Mouse (Mus musculus): ENCODE measurements around the gene Nudt1.
"Not testable (repeated sequence)": the region's sequence is repeated elsewhere in the genome, so short reads cannot be mapped to it uniquely, and the experiment has no call there.

Nudt1 gene

DNA sequence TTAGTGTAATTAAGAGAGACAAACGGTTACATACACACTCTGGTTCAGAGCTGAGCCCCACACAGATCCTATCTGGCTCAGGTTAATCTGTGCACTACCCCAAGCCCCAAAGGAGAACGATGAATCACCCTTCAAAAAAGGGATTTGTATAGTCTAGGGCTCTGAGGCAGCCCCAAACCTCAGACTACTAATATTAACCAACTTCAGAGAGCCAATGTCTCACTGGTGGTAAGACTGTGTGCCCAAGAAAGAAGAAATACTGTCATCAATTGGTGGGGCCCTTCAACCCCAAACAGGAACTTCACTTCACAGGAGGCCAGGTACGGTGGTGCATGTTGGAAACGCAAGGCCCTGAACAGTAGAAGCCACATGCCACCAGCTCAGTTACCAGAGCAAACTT is 23.8 kb downstream of the Nudt1 start:
- DNase-seq, result no peak

DNA sequence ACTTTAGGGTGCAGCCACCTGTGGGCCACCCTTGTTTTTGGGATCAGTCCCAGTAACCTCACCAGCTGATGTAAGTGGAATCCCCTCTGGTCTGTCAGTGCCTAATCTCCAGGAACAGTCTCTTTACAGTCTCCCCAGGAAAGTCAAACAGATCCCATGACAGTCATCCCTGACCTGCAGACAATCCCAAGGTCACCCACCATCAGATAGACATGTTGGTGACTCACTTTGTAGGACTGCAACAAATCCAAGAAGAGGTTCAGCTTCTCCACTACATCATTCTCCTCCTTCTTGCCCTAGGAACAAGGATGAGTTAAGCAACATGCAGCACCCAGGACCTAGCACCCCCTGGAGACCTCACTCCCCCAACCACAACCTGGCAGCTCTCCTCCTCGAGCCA is 24.6 kb downstream of the Nudt1 start:
- no peak for DNase-seq

DNA sequence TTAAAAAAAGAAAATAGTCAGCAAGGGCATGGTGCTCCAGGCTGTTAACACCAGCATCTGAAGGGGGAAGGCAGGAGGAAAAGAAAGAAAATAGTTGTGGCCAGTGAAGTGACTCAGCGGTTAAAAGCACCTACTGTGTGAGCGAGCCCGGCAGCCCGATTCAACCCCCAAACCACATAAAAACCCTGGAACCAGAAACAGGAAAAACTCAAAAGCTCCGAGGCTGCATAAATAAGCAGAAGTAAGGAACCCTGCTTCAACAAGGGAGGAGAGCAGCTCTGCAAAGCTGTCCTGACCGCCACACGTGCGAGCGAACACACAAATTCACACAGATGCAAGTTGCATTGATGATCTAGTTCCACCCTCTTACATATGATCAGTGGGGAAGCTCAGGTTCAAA is 28.4 kb downstream of the Nudt1 start:
- no peak for DNase-seq

DNA sequence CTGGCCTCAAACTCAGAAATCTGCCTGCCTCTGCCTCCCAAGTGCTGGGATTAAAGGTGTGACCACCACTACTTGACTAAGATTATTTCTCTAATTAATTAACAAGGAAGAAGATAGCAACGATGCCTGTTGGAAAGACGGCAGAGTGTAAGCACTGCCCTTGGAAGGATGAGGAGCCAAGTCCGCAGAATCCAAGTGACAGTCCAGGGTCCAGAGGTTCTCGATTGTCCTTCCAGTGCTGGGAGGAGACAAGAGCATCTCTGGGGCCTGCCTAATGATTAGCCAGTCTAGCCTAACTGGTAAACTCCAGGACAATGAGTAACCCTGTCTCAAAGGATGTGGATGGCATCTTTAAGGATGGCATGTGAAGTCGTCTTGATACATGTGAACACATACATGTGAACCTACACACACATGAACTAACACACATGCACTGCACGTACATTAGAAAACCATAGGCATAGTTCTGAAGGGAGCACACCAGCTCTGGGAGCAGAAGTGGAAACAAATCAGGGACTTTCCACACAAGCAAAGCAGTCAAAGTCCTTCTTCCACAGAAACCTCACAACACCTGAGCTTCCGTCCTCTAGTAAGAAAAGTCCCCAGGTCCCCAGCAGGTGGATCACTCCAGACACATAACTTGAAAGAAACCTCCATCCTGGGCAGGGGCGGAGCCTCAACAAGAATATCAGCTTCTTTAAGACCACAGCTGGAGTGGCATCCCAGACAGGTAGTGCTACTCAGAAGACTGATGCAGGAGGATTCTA is 29.5 kb downstream of the Nudt1 start:
- DNase-seq, result peak; percentile 58 to 73

GRCm38 (mm10) chr5:140352352-140352751 is 30.9 kb downstream of the Nudt1 start:
- no peak for DNase-seq

DNA sequence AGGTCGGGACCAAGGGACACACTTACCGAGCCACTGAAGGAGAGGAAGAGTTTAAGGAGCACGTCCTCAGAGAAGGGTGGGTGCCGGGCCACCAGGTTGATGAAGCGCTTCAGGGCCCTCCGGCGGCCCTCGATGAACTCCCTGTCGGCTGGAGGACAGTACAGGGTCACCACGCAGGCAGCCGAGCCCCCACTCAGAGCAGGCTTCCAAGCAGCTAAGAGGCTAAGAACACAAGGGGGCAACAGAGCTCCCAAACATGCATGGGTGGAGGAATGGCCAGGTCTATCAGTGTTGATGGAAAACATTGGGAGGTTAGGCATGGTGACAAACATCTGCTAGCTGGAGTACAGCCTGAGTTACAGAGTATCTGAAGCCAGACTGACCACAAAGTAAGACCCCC is 34.5 kb downstream of the Nudt1 start:
- DNase-seq, result peak in 1 of 2 experiments; percentile 38

- no peak for DNase-seq
These were observed 36.0 kb downstream of the Nudt1 start for GRCm38 (mm10) chr5:140357466-140357865.

GRCm38 (mm10) chr5:140359930-140360674 is 38.6 kb downstream of the Nudt1 start:
- DNase-seq, result peak; percentile 82 to 84

- DNase-seq, result peak; percentile 75 to 86
These were observed 43.0 kb downstream of the Nudt1 start for GRCm38 (mm10) chr5:140364415-140364814.

DNA sequence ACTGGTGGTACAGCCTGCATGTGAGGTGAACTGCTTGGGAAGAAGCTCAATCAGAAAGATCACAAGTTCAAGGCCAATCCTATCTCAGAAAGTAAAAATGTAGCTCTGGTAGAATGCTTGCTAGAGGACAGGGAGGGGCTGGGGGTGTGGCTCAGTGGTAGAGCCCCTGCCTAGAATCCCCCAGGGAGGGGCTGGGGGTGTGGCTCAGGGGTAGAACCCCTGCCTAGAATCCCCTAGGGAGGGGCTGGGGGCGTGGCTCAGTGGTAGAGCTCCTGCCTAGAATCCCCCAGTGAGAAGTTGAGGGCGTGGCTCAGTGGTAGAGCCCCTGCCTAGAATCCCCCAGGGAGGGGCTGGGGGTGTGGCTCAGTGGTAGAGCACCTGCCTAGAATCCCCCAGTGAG is 46.7 kb downstream of the Nudt1 start:
- not testable (repeated sequence) for DNase-seq

GRCm38 (mm10) chr5:140368926-140369325 is 47.5 kb downstream of the Nudt1 start:
- DNase-seq, result no peak

- DNase-seq, result no peak
These were observed 48.0 kb downstream of the Nudt1 start for GRCm38 (mm10) chr5:140369466-140369865.

DNA sequence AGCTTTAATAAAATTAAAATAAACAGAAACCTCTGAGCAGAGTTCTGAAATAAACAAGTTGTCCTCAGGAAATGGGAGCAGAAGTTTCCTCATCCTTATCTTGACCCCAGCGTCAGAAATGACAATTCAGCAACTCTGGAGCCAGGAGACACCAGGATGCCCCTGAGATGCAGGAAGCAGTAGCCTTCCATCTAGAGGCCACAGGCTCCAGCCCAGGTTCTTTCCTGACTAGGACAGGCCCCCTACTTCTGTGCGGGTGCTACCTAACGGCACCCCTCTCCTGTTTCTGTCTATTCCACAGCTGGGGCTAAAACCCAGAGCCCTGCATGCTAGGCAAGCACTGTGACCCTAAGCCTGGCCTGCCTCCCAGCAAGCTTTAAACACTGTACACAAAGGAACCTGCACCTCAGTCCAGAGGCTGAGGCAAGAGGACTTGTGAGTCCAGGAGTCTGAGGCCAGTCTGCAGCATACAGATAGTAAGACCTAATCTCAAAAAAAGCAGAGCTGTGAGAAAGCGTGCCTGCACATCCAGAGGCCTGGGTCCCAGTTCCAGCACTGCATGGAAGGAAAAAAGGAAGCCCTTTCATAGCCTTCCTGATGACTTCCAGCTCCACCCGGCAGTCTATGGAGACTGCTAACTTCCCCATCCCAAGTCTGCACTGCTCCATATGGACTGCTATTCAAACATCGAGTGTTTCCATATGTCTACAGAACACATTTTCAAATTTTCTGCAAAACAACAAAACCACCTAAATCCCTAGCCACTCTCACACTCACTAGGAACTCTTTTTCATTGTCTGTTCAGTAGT is 49.2 kb downstream of the Nudt1 start:
- peak; percentile 64 to 78 for DNase-seq

DNA sequence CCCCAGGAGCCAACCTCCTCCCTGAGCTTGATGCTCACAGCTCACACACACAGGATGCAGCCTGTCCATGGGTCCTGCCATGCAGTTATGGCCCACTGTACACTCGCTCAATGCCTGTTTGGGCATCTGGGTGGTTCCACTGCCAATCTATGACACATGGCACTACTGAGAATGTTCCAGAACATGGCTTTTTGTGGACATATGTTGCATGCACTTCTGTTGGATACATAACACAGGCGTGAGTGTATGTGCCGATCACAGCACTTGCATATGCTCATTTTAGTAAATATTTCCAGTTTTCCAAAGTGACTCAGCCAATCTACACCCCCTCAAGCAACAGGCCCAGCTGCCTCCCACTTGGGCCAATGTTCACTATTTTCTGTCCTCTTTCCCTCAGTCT is 50.2 kb downstream of the Nudt1 start:
- no peak for DNase-seq

- peak in 1 of 2 experiments; percentile 5 for DNase-seq
These were observed 52.3 kb downstream of the Nudt1 start for GRCm38 (mm10) chr5:140373711-140374110.

- DNase-seq, result peak in 1 of 2 experiments; percentile 14
These were observed 52.8 kb downstream of the Nudt1 start for GRCm38 (mm10) chr5:140374226-140374625.

DNA sequence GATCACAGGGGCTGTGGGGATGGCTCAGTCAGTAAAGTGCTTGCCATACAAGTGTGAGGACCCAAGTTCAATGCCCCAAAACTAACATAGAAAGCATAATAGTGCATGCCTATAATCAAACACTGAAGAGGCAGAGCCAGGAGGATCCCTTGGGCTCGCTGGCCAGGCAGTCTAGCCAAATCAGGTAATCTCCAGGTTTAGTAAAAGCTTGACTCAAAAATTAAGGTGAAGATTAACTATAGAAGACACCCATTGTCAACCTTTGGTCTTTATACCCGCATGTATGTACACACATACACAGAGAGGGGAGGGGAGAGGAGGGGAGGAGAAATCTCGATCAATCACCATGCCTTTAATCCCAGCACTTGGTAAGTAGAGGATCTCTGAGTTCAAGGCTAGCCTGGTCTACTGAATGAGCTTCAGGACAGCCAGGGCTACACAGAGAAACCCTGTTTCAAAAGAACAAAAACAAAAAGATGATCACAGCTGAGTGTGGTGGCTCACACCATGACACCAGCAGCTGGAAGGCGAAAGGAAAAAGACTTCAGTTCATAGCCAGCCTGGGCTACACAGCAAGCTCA is 53.9 kb downstream of the Nudt1 start:
- peak; percentile 20 to 59 for DNase-seq

- DNase-seq, result peak; percentile 77 to 85
These were observed 56.8 kb downstream of the Nudt1 start for GRCm38 (mm10) chr5:140378121-140378853.

- peak in 1 of 2 experiments; percentile 61 for DNase-seq
These were observed 57.8 kb downstream of the Nudt1 start for GRCm38 (mm10) chr5:140379299-140379698.

GRCm38 (mm10) chr5:140381156-140381555 is 59.7 kb downstream of the Nudt1 start:
- DNase-seq, result no peak

DNA sequence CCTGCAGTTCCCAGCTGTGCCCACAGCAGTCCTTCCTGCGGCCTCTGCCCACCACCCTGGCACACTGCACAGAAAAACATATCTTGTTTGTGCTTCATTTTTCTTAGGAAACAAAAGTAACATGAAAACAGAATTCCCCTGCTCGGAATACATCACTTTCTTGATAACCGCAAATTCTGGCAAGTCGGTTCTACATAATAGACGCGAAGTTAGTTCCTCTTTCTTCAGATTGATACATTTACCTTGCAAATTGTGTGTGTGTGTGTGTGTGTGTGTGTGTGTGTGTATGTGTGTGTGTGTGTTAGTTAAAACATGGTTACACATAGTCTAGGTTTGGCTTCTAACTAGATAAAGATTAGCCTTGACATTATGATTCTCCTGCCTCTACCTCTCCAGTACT is 61.2 kb downstream of the Nudt1 start:
- no peak for DNase-seq

DNA sequence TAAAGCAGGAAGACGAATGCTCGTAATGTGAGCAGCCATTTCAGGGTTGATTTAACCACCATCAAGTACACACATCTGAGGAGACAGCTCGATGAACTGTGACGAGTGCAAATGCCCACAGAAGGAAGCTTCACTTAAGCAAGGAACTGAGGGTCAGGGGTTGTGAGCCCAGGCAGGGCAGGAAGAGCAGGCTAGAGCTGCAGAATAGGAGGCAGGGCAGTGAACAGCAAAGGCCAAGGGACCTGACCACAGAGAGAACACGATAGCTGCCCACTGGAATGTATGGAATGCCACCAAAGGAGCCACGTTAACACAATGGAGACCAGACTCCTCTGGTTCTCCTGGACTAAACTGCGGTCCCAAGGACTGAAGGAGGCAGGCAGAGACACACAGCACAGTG is 62.1 kb downstream of the Nudt1 start:
- peak; percentile 61 to 77 for DNase-seq
